Mouse (Mus musculus) kidney, postnatal 10 days (tissue): ENCODE data around the gene Xirp2.

Experiments
- DNase-seq: peaks from one replicate; pipeline ENCODE4 v3.0.0; 2021; ENCODE audit warnings: mixed read lengths

Gene Xirp2

GRCm38 (mm10) chr2:67565480-67566331 lies 119.9 kb downstream of the Xirp2 start, which contains the start of gene B3galt1:
B3galt1 (plus strand) TSS chr2:67565871.
- DNase-seq, result peak; percentile 87

GRCm38 (mm10) chr2:67566566-67566965 lies 120.8 kb downstream of the Xirp2 start:
- peak; percentile 7 for DNase-seq

GRCm38 (mm10) chr2:67567141-67567680 lies 121.4 kb downstream of the Xirp2 start:
- DNase-seq, result no peak
